Mouse (Mus musculus) CH12.LX (cell line): ENCODE measurements at regions not wholly inside any gene's neighbourhood (a gene's known extent, or its start where the extent isn't known, plus 50 kb on each side); places are given as distances from the start of the nearest gene placed in this dataset.

Experiments used
- DNase-seq: peaks from one replicate; pipeline ENCODE4 v3.0.0-alpha.2; 2013; ENCODE audit errors: extremely low read depth
- H3K27ac ChIP-seq: 2 replicates; pipeline ENCODE4 v1.5.1; 2012; ENCODE audit warnings: low read depth, mild to moderate bottlenecking, control low read depth, moderate library complexity; ENCODE audit not compliant: insufficient read depth
- H3K27me3 ChIP-seq: replicated peaks from 2 replicates; pipeline ENCODE3; 2012; ENCODE audit warnings: inconsistent platforms
- H3K36me3 ChIP-seq, 2 experiments: replicated peaks in 1 of 2; 2 replicates each; pipeline versions ENCODE3 to v1.6.1; 2012; ENCODE audit warnings: inconsistent platforms in 1 of 2, low read length in 1 of 2, mild to moderate bottlenecking in 1 of 2, mixed read lengths in 1 of 2, moderate library complexity in 1 of 2; ENCODE audit not compliant: control insufficient read depth in 1 of 2, insufficient read depth in 1 of 2
- H3K4me1 ChIP-seq, 2 experiments: 2 replicates each; pipeline ENCODE4 v1.6.1; 2012; ENCODE audit warnings: inconsistent platforms in 1 of 2, moderate library complexity in 1 of 2; ENCODE audit not compliant: insufficient read depth in 2 of 2, control insufficient read depth in 1 of 2
- H3K4me2 ChIP-seq: 2 replicates; pipeline ENCODE4 v1.6.1; 2012; ENCODE audit warnings: low read depth, mild to moderate bottlenecking, control low read depth; ENCODE audit not compliant: poor library complexity, insufficient read depth, severe bottlenecking
- H3K4me3 ChIP-seq, 3 experiments: fragments of 150-350 bp in 1 of 3; sonication (generic) in 1 of 3; replicated peaks in 1 of 3; 2 replicates each; pipeline versions ENCODE3 to v1.5.1; 2011 to 2012; ENCODE audit warnings: low read depth in 2 of 3, low read length in 2 of 3, mild to moderate bottlenecking in 2 of 3, moderate library complexity in 2 of 3, control low read depth in 1 of 3, improper control_type of control experiment in 1 of 3, inconsistent platforms in 1 of 3, mixed read lengths in 1 of 3; ENCODE audit not compliant: poor library complexity in 1 of 3
- H3K79me2 ChIP-seq: replicated peaks from 2 replicates; pipeline ENCODE4 v1.6.1; 2012; ENCODE audit warnings: mild to moderate bottlenecking, moderate library complexity; ENCODE audit not compliant: control insufficient read depth, poor library complexity, insufficient read depth, severe bottlenecking; ENCODE audit errors: extremely low read depth
- H3K9ac ChIP-seq: 2 replicates; pipeline ENCODE4 v1.6.1; 2012; ENCODE audit warnings: low read depth, mild to moderate bottlenecking, control low read depth, moderate library complexity; ENCODE audit not compliant: insufficient read depth
- H3K9me3 ChIP-seq: replicated peaks from 2 replicates; pipeline ENCODE3; 2012; ENCODE audit warnings: low read length, inconsistent platforms, mixed read lengths
- BHLHE40 ChIP-seq: IDR thresholded peaks from 2 replicates; pipeline ENCODE4 v1.6.1; 2011; ENCODE audit warnings: mild to moderate bottlenecking, low read depth, low read length, improper control_type of control experiment
- CHD1 ChIP-seq: IDR thresholded peaks from 2 replicates; pipeline ENCODE4 v1.6.1; 2012; ENCODE audit warnings: low read depth, low read length, improper control_type of control experiment, inconsistent platforms
- CHD2 ChIP-seq: IDR thresholded peaks from 2 replicates; pipeline ENCODE4 v1.6.1; 2011; ENCODE audit warnings: low read length, improper control_type of control experiment
- CTCF ChIP-seq, 2 experiments: IDR thresholded peaks in 1 of 2; conservative IDR thresholded peaks in 1 of 2; 2 replicates each; pipeline ENCODE4 v1.5.1; 2011 to 2012; ENCODE audit warnings: low read depth in 2 of 2, low read length in 2 of 2, improper control_type of control experiment in 1 of 2, inconsistent platforms in 1 of 2, mild to moderate bottlenecking in 1 of 2, moderate library complexity in 1 of 2
- ETS1 ChIP-seq: conservative IDR thresholded peaks from 2 replicates; pipeline ENCODE4 v1.6.1; 2012; ENCODE audit warnings: low read depth, mild to moderate bottlenecking, inconsistent platforms, low read length, improper control_type of control experiment, moderate library complexity
- HCFC1 ChIP-seq: IDR thresholded peaks from 2 replicates; pipeline ENCODE4 v1.6.1; 2012; ENCODE audit warnings: low read depth, mild to moderate bottlenecking, inconsistent platforms, low read length, improper control_type of control experiment
- JUN ChIP-seq: IDR thresholded peaks from 2 replicates; pipeline ENCODE4 v1.6.1; 2011; ENCODE audit warnings: low read depth, mild to moderate bottlenecking, low read length, improper control_type of control experiment, moderate library complexity; ENCODE audit not compliant: insufficient read depth
- JUND ChIP-seq: conservative IDR thresholded peaks from 2 replicates; pipeline ENCODE4 v1.6.1; 2011; ENCODE audit warnings: low read depth, low read length, improper control_type of control experiment
- KAT2A ChIP-seq: IDR thresholded peaks from 2 replicates; pipeline ENCODE4 v1.6.1; 2012; ENCODE audit warnings: low read length, improper control_type of control experiment, inconsistent platforms; ENCODE audit not compliant: insufficient replicate concordance
- MAFK ChIP-seq: IDR thresholded peaks from 2 replicates; pipeline ENCODE4 v1.6.1; 2011; ENCODE audit warnings: low read length, improper control_type of control experiment; ENCODE audit not compliant: insufficient replicate concordance
- MEF2A ChIP-seq: IDR thresholded peaks from 2 replicates; pipeline ENCODE4 v1.6.1; 2014; ENCODE audit warnings: low read depth, mild to moderate bottlenecking, inconsistent platforms, low read length, improper control_type of control experiment, borderline replicate concordance
- MXI1 ChIP-seq: IDR thresholded peaks from 2 replicates; pipeline ENCODE4 v1.6.1; 2011; ENCODE audit warnings: mild to moderate bottlenecking, low read depth, low read length, improper control_type of control experiment
- NELFE ChIP-seq: IDR thresholded peaks from 2 replicates; pipeline ENCODE4 v1.6.1; 2011; ENCODE audit warnings: low read depth, low read length, improper control_type of control experiment
- POLR2A ChIP-seq: IDR thresholded peaks from 2 replicates; pipeline ENCODE4 v1.6.1; 2011; ENCODE audit warnings: low read depth, mild to moderate bottlenecking, improper control_type of control experiment, low read length
- POLR2AphosphoS2 ChIP-seq: IDR thresholded peaks from 2 replicates; pipeline ENCODE4 v1.6.1; 2011; ENCODE audit warnings: low read depth, low read length, improper control_type of control experiment
- RAD21 ChIP-seq: IDR thresholded peaks from 2 replicates; pipeline ENCODE4 v1.6.1; 2011; ENCODE audit warnings: low read depth, mild to moderate bottlenecking, low read length, improper control_type of control experiment, moderate library complexity
- RCOR1 ChIP-seq: conservative IDR thresholded peaks from 2 replicates; pipeline ENCODE4 v1.6.1; 2012; ENCODE audit warnings: low read depth, mild to moderate bottlenecking, inconsistent platforms, low read length, improper control_type of control experiment
- SIN3A ChIP-seq: IDR thresholded peaks from 2 replicates; pipeline ENCODE4 v1.6.1; 2012; ENCODE audit warnings: low read length, improper control_type of control experiment, inconsistent platforms
- TBP ChIP-seq: conservative IDR thresholded peaks from 2 replicates; pipeline ENCODE4 v1.6.1; 2011; ENCODE audit warnings: low read depth, low read length, improper control_type of control experiment
- USF1 ChIP-seq: IDR thresholded peaks from 2 replicates; pipeline ENCODE4 v1.6.1; 2014; ENCODE audit warnings: low read depth, mild to moderate bottlenecking, inconsistent platforms, low read length, improper control_type of control experiment
- USF2 ChIP-seq: conservative IDR thresholded peaks from 2 replicates; pipeline ENCODE4 v1.6.1; 2011; ENCODE audit warnings: low read depth, low read length, improper control_type of control experiment
- ZC3H11A ChIP-seq: IDR thresholded peaks from 2 replicates; pipeline ENCODE4 v1.6.1; 2012; ENCODE audit warnings: low read depth, mild to moderate bottlenecking, inconsistent platforms, low read length, improper control_type of control experiment
- ZKSCAN1 ChIP-seq: IDR thresholded peaks from 2 replicates; pipeline ENCODE4 v1.6.1; 2012; ENCODE audit warnings: low read depth, inconsistent platforms, low read length, improper control_type of control experiment, borderline replicate concordance
- dilution Hi-C: fragments of 300-500 bp; cut with MboI; formaldehyde crosslinking; loops from 2 replicates; pipeline ENCODE4 v1.14.3; 2020; ENCODE audit warnings: low sequenced_read_pairs; ENCODE audit not compliant: extremely low pct_unique_long_range_greater_than_20kb, extremely low pct_ligation_motif_present
- in situ Hi-C: fragments of 300-500 bp; cut with MboI; formaldehyde crosslinking; loops from 3 replicates; pipeline ENCODE4 v1.14.3; 2019; ENCODE audit warnings: low sequenced_read_pairs, low pct_ligation_motif_present, low pct_unique_long_range_greater_than_20kb, mixed read lengths

DNA sequence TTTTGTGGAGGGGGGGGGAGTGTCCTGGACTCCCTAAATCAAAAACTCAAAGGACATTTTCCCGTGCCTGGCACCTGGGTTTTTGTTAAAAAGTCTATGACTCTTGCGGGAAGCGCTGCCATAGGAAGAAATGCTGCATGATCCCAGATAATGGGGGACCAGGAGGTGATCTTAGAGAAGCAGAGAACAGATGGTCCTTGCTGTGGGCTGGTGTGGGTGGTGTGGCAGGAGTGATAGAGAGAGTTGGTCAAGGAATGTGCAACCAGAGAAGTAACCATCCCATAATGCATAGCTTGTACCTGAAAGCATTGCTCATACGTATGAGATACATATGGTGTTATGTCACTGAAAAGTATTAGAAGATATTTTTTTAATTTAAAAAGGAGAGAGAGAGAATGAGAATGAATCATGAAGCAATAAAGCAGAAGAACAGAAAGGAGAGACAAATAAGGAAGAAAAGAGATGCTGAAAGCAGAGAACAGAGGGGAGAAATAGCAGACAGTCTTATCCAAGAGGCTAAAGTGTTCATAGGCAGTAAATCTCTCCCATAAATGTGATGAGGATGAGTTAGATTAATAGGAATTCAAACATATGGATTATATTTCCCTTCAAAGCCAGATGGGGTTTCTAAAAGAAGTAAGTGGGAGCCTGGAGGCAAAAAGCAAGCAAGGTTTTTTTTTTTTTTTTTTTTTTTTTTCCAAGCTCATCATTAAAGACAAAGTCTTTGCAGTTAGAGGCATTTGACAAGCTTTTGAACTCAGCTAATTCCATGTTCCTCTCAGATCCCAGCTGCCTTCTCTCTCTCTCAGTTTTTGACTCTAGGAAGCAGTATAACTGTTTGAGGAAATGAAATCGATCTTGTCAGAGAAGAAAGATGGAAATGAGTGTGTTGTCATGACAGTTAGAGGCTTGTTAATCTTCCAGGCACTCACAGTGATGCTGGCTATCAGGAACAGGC, 136.2 kb upstream of the Adra1d start:
- H3K27ac ChIP-seq = no peak overlapping the region
- DNase-seq = no peak
- H3K36me3 ChIP-seq = no peaks in the 10 kb centered on the region
- in situ Hi-C loops (no loop called here), dilution Hi-C loops (no loop called here)
- H3K9me3 ChIP-seq = no peaks in the 10 kb centered on the region
- H3K79me2 ChIP-seq = no peaks in the 10 kb centered on the region
- no peak overlapping the region for H3K4me3 ChIP-seq
- 0 out of 4 replicates have a peak, but pooled peaks cover 0 to 3% of the 10 kb centered on the region in 2 experiments for H3K4me1 ChIP-seq
- TF ChIP-seq NELFE = no peak
- TF ChIP-seq POLR2A = no peak
- no peak for TF ChIP-seq JUN
- TF ChIP-seq USF2 = no peak
- TF ChIP-seq MEF2A = no peak
- TF ChIP-seq RAD21 = no peak
- no peak for TF ChIP-seq ZKSCAN1
- TF ChIP-seq USF1 = no peak
- TF ChIP-seq POLR2AphosphoS2 = no peak
- TF ChIP-seq ETS1 = no peak
- no peak for TF ChIP-seq ZC3H11A
- TF ChIP-seq HCFC1 = no peak
- TF ChIP-seq BHLHE40 = no peak
- TF ChIP-seq TBP = no peak
- TF ChIP-seq CTCF (conservative IDR thresholded peaks at IDR 0.05 in 1 of 2, IDR thresholded peaks at IDR 0.05 in 1 of 2; ENCODE audit: low read depth in 2 of 2, low read length in 2 of 2) = no peak
- no peak for TF ChIP-seq KAT2A
- no peak for TF ChIP-seq CHD1
- no peak for TF ChIP-seq SIN3A
- no peak for TF ChIP-seq MAFK
- no peak overlapping the region for H3K9ac ChIP-seq
- H3K27me3 ChIP-seq = peaks cover 56% of the 10 kb centered on the region
- H3K4me2 ChIP-seq = no peak overlapping the region

DNA sequence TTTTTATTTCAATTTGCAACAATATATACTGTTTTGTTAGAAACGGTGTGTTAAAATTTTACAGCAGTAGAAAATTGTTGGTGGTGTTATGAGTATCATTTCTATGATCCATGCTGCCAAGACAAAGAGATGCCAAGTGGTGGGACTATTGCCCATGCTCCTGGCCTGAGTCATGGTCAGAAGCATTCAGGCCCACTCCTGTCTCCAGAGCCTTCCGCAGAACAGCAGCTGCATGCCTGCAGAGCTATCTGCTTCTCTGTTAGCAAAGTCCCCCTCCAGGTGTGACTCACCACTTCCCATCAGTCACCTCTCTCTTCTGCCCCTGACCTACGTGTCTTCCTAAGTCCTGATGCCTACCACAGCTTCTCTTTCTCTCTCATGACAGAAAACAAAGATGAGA, 134.2 kb upstream of the Adra1d start:
- no peak overlapping the region for H3K4me2 ChIP-seq
- 0 out of 4 replicates have a peak, but pooled peaks cover 0 to 3% of the 10 kb centered on the region in 2 experiments for H3K4me1 ChIP-seq
- H3K9ac ChIP-seq = no peak overlapping the region
- no peaks in the 10 kb centered on the region for H3K9me3 ChIP-seq
- H3K79me2 ChIP-seq = no peaks in the 10 kb centered on the region
- no peak overlapping the region for H3K4me3 ChIP-seq
- in situ Hi-C loops = no loop called here
- peak; percentile 12 for DNase-seq
- H3K27ac ChIP-seq = no peak overlapping the region
- dilution Hi-C loops = no loop called here
- TF ChIP-seq RCOR1 = no peak
- no peak for TF ChIP-seq NELFE
- TF ChIP-seq JUND = no peak
- no peak for TF ChIP-seq RAD21
- TF ChIP-seq MXI1 = no peak
- no peak for TF ChIP-seq CHD2
- H3K36me3 ChIP-seq = no peaks in the 10 kb centered on the region
- H3K27me3 ChIP-seq = peaks cover 53% of the 10 kb centered on the region
